Mouse (Mus musculus): ENCODE measurements around the gene Dab2. TPM values are rescaled to one million over a fixed set of nuclear protein-coding genes. Genes with fewer than 3 reads are reported as not detected.

Dab2 gene
- polyA plus RNA-seq, 1 experiment from 2014 or later, result 243 TPM

- no peaks in the 10 kb centered on the region for H3K4me1 ChIP-seq (replicated peaks; ENCODE audit: control insufficient read depth, insufficient read depth, low read length)
- TF ChIP-seq CTCF (IDR thresholded peaks at IDR 0.05; ENCODE audit: low read depth), result no peak
- H3K36me3 ChIP-seq (ENCODE audit: control insufficient read depth, insufficient read depth), result no peaks in the 10 kb centered on the region
- no peaks in the 10 kb centered on the region for H3K27me3 ChIP-seq (replicated peaks; ENCODE audit: control insufficient read depth, insufficient read depth, low read length)
- H3K4me2 ChIP-seq (replicated peaks; ENCODE audit: low read depth), result no peak overlapping the region
- no peak overlapping the region for H3K9ac ChIP-seq (ENCODE audit: low read depth, low read length)
- ATAC-seq, result no peak
- no peaks in the 10 kb centered on the region for H3K9me3 ChIP-seq (ENCODE audit: control insufficient read depth)
- H3K27ac ChIP-seq (ENCODE audit: low read depth, low read length), result no peak overlapping the region
- no peak overlapping the region for H3K4me3 ChIP-seq (ENCODE audit: low read depth, low read length)
- WGBS, result 25% methylated on average over 3 of the region's 3 CpGs
Measured at GRCm38 (mm10) chr15:6267147-6267758, 32.3 kb upstream of the Dab2 start.

- ATAC-seq, result no peak
- TF ChIP-seq CTCF (IDR thresholded peaks at IDR 0.05; ENCODE audit: low read depth), result no peak
- no peak overlapping the region for H3K9ac ChIP-seq (ENCODE audit: low read depth, low read length)
- H3K4me2 ChIP-seq (replicated peaks; ENCODE audit: low read depth), result no peak overlapping the region
- WGBS, result 45% methylated on average over 11 of the region's 11 CpGs
- H3K4me3 ChIP-seq (ENCODE audit: low read depth, low read length), result no peak overlapping the region
- no peaks in the 10 kb centered on the region for H3K36me3 ChIP-seq (ENCODE audit: control insufficient read depth, insufficient read depth)
- H3K27ac ChIP-seq (ENCODE audit: low read depth, low read length), result no peak overlapping the region
- H3K27me3 ChIP-seq (replicated peaks; ENCODE audit: control insufficient read depth, insufficient read depth, low read length), result no peaks in the 10 kb centered on the region
- H3K4me1 ChIP-seq (replicated peaks; ENCODE audit: control insufficient read depth, insufficient read depth, low read length), result no peaks in the 10 kb centered on the region
- H3K9me3 ChIP-seq (ENCODE audit: control insufficient read depth), result no peaks in the 10 kb centered on the region
Measured at GRCm38 (mm10) chr15:6278606-6279468, 20.8 kb upstream of the Dab2 start.

- Histone ChIP-seq H3K27me3 (replicated peaks; ENCODE audit: control insufficient read depth, insufficient read depth, low read length) (no peaks in the 10 kb centered on the region), H3K9me3 (ENCODE audit: control insufficient read depth) (no peaks in the 10 kb centered on the region), H3K27ac (ENCODE audit: low read depth, low read length) (no peak overlapping the region), H3K4me2 (replicated peaks; ENCODE audit: low read depth) (no peak overlapping the region), H3K9ac (ENCODE audit: low read depth, low read length) (no peak overlapping the region), H3K4me3 (ENCODE audit: low read depth, low read length) (no peak overlapping the region), H3K36me3 (ENCODE audit: control insufficient read depth, insufficient read depth) (no peaks in the 10 kb centered on the region), H3K4me1 (replicated peaks; ENCODE audit: control insufficient read depth, insufficient read depth, low read length) (no peaks in the 10 kb centered on the region)
- no peak for ATAC-seq
- 70% methylated on average over 4 of the region's 4 CpGs for WGBS
- no peak for TF ChIP-seq CTCF (IDR thresholded peaks at IDR 0.05; ENCODE audit: low read depth)
Measured at GRCm38 (mm10) chr15:6280021-6280451, 19.6 kb upstream of the Dab2 start.

GRCm38 (mm10) chr15:6283249-6283648 lies 16.3 kb upstream of the Dab2 start:
- H3K4me2 ChIP-seq (replicated peaks; ENCODE audit: low read depth), result no peak overlapping the region
- ATAC-seq, result no peak
- no peaks in the 10 kb centered on the region for H3K9me3 ChIP-seq (ENCODE audit: control insufficient read depth)
- H3K36me3 ChIP-seq (ENCODE audit: control insufficient read depth, insufficient read depth), result no peaks in the 10 kb centered on the region
- H3K4me1 ChIP-seq (replicated peaks; ENCODE audit: control insufficient read depth, insufficient read depth, low read length), result no peaks in the 10 kb centered on the region
- 85% methylated on average over 9 of the region's 9 CpGs for whole genome bisulfite sequencing
- H3K27me3 ChIP-seq (replicated peaks; ENCODE audit: control insufficient read depth, insufficient read depth, low read length), result no peaks in the 10 kb centered on the region
- no peak for TF ChIP-seq CTCF (IDR thresholded peaks at IDR 0.05; ENCODE audit: low read depth)
- no peak overlapping the region for H3K27ac ChIP-seq (ENCODE audit: low read depth, low read length)
- H3K9ac ChIP-seq (ENCODE audit: low read depth, low read length), result no peak overlapping the region
- no peak overlapping the region for H3K4me3 ChIP-seq (ENCODE audit: low read depth, low read length)

GRCm38 (mm10) chr15:6296071-6296470 lies 3.5 kb upstream of the Dab2 start:
- 32% methylated on average over 2 of the region's 2 CpGs for WGBS
- ATAC-seq, result no peak
- Histone ChIP-seq H3K27me3 (replicated peaks; ENCODE audit: control insufficient read depth, insufficient read depth, low read length) (no peaks in the 10 kb centered on the region), H3K36me3 (ENCODE audit: control insufficient read depth, insufficient read depth) (no peaks in the 10 kb centered on the region), H3K4me1 (replicated peaks; ENCODE audit: control insufficient read depth, insufficient read depth, low read length) (no peaks in the 10 kb centered on the region), H3K4me3 (ENCODE audit: low read depth, low read length) (no peak overlapping the region), H3K27ac (ENCODE audit: low read depth, low read length) (no peak overlapping the region), H3K4me2 (replicated peaks; ENCODE audit: low read depth) (no peak overlapping the region), H3K9me3 (ENCODE audit: control insufficient read depth) (no peaks in the 10 kb centered on the region), H3K9ac (ENCODE audit: low read depth, low read length) (no peak overlapping the region)
- TF ChIP-seq CTCF (IDR thresholded peaks at IDR 0.05; ENCODE audit: low read depth), result no peak

DNA sequence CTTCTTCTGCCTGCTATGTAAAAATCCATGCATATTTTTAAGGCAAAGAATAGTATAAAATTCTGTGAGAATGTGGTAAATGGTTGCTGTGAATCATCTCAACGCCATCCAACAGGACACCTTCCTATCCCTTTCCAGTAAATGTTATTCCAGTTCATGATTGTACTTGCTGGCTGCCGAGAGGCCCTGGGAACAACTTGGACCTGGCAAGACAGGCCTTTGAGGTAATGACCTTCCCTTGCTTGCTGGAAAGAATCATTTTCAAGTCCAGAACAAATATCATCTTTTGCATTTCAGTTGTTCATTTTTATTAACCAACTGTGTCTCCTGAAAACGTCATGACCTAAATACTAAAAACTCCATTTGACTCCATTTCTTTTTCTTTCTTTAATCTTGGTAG lies 862 bp upstream of the Dab2 start:
- TF ChIP-seq CTCF (IDR thresholded peaks at IDR 0.05; ENCODE audit: low read depth), result no peak
- no peaks in the 10 kb centered on the region for H3K27me3 ChIP-seq (replicated peaks; ENCODE audit: control insufficient read depth, insufficient read depth, low read length)
- H3K9ac ChIP-seq (ENCODE audit: low read depth, low read length), result no peak overlapping the region
- no peaks in the 10 kb centered on the region for H3K9me3 ChIP-seq (ENCODE audit: control insufficient read depth)
- ATAC-seq, result no peak
- no peak overlapping the region for H3K4me2 ChIP-seq (replicated peaks; ENCODE audit: low read depth)
- no peaks in the 10 kb centered on the region for H3K36me3 ChIP-seq (ENCODE audit: control insufficient read depth, insufficient read depth)
- no peak overlapping the region for H3K27ac ChIP-seq (ENCODE audit: low read depth, low read length)
- H3K4me1 ChIP-seq (replicated peaks; ENCODE audit: control insufficient read depth, insufficient read depth, low read length), result no peaks in the 10 kb centered on the region
- WGBS, result 88% methylated on average over 3 of the region's 3 CpGs
- no peak overlapping the region for H3K4me3 ChIP-seq (ENCODE audit: low read depth, low read length)

All from intestine, postnatal 0 days (tissue).